Mouse (Mus musculus): ENCODE measurements around the gene Nectin4.
A peak's percentile ranks its signal among the peaks of the same experiment; 100 is the strongest.

Nectin4 gene

GRCm38 (mm10) chr1:171411492-171411941 is 41.6 kb downstream of the Nectin4 start:
- DNase-seq (ENCODE audit: low read depth, low spot score): no peak

DNA sequence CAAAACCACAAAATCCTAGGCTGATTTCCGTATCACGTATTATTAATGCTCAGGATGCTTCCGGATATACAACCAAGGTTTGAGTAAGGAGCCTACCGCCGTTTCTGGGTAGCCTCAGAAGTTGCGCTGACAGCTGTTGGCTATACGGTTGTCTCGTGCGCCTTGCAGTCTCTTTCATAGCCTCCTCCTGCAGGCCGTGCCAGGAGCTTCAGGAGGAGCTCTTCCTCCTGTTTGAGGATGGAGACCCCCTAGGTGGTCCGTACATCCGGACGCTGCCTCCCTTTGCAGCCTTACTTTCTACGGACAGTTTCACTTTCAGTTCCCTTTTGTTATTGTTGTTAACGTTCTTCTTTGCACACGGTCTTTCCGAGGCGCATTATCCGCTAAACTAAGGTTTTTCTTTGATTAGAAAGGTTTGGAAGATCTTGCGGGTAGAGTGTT is 42.1 kb downstream of the Nectin4 start:
- DNase-seq (ENCODE audit: low read depth, low spot score): peak; percentile 68

- DNase-seq (ENCODE audit: low read depth, low spot score): peak; percentile 37
Measured at GRCm38 (mm10) chr1:171412446-171412845, 42.5 kb downstream of the Nectin4 start.

DNA sequence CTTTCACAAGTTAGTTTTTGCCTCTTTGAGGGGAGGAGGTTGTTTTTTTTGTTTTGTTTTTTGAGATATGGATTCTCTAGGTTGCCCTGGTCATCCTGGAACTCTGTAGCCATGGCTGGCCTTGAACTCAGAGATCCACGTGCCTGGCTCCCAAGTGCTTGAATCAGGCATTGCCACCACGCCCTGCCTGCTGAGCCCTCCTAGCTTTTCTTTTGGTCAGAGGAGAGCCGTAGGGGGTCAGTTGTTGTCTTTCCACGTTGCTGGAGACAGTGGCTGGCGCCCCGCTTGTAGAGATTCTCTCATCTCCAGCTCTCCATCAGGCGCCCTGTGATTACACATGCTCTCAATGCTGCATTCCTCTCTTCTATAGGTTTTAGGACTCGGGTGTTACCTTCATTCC is 43.7 kb downstream of the Nectin4 start:
- peak; percentile 87 for DNase-seq (ENCODE audit: low read depth, low spot score)

- no peak for DNase-seq (ENCODE audit: low read depth, low spot score)
Measured at GRCm38 (mm10) chr1:171418660-171419059, 48.8 kb downstream of the Nectin4 start, which contains the start of gene Tstd1. Tstd1 (plus strand) TSS chr1:171418872.

GRCm38 (mm10) chr1:171419291-171419882 is 49.5 kb downstream of the Nectin4 start:
- DNase-seq (ENCODE audit: low read depth, low spot score): no peak

DNA sequence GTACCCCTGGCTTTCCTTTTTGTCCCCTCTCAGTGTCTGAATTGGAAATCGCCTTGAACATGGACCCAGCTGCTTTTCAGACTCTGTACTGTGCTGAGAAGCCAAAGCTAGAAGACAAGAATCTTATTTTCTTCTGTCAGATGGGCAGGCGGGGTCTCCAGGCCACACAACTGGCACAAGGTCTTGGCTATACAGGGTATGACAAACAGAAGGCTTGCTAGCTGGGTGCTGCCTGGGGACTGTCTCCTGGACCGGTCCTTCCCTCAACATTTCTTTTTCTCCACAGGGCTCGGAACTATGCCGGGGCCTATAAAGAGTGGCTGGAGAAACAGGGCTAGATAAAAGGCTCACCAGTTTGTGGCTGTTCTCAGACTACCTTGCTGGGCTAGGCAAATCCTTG is 50.0 kb downstream of the Nectin4 start:
- DNase-seq (ENCODE audit: low read depth, low spot score): no peak

- no peak for DNase-seq (ENCODE audit: low read depth, low spot score)
Measured at GRCm38 (mm10) chr1:171422504-171423095, 52.7 kb downstream of the Nectin4 start.

- DNase-seq (ENCODE audit: low read depth, low spot score): no peak
Measured at GRCm38 (mm10) chr1:171424638-171425037, 54.7 kb downstream of the Nectin4 start.

DNA sequence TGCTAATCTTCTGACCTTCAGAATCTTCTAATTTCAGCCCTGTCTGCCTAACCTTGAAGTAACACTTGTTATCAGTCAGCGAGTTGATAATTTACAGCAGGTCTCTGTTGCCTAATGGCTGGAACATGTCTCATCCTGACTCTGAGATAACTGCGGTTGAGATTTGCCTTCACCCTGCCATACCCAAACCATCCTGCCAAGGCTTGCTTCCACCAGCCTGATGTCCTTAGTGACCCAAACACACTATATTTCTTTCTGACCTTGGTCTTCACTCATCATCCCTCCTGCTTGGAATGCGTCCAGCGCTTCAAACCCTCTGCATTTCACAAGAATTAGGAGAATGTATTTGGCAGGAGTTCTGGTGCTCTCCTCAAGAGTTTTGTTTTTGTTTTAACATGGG is 55.2 kb downstream of the Nectin4 start:
- no peak for DNase-seq (ENCODE audit: low read depth, low spot score)

DNA sequence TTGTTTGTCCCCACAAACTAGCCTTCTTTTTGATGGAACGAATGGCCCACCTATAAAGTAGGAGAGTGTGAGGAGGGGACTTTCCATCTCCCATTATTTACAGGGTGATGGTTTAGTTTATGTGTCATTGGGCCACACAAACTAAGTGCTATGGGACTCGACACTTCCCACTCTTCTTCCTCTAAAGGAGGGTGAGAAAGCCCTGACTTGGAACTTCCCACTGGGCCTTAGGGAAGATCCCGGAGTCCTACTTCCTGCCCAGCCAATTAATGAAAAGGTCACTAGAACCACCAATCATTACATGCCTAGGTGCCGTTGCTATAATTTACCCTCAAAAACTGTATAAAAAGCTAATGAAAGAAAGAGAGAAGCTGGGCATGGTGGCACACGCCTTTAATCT is 62.3 kb downstream of the Nectin4 start:
- no peak for DNase-seq (ENCODE audit: low read depth, low spot score)

DNA sequence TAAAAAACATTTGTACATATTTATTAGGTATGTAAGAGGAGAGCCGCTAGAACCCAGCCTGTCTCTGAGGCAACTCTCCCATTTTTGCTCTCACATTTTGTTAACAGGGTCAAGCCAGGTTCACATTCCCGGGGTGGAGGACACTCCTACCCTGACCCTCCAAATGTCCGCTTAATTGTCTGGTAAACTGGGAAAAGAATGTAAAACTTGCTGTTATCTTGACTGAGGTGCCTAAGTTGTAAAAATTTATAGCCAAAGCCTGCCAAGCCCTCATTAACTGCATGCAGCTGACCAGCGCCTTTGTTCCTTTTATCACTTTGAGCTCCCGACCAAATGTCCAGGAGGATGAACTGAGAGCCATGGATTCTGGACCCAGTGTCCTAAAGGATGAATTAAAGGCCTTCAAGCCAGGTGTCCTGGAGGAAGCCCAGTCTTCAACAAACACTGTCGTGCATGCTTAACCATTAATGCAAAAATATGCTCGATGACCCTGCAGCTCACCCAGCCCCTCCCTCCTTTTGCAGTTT is 65.5 kb downstream of the Nectin4 start:
- DNase-seq (ENCODE audit: low read depth, low spot score): no peak

- DNase-seq (ENCODE audit: low read depth, low spot score): no peak
Measured at GRCm38 (mm10) chr1:171435974-171436373, 66.1 kb downstream of the Nectin4 start.

DNA sequence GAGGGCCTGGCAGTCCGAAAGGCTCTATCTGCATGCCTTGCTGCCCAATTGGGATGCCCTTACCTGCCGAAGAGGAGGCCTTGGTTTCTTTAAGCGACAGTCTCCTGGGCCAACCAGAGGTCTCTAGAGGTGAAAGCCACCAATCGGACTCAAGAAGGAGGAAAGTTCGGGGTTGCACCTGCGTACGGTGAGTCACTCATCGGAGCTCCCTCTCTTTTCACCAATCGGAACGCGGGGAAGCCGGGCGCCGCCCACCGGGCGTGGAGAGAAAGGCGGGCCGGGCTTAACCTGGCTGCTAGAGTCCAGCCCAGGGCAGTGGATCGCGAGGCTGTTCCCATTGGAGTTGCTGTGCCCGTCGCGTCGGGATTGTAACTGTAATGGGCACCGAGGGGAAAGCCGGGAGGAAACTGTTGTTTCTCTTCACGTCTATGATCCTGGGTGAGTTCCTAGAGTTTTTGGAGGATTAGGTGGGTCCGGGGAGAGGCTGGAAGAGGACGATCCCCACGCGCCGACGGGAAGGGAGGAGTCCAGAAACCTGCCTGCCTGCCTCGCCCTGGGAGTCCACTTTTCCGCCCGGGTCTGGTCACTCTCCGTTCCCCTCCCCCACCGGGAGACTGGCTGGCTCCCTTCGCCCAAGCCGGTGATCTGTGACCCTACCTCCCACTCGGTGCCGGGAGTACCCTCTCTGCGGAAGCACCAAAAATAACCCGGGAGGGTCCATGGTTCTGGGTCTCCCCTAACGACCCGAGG is 67.5 kb downstream of the Nectin4 start, which contains the start of gene F11r:
TSS of gene F11r (plus strand) at position 272 of the 750 bp plus-strand sequence.
- DNase-seq (ENCODE audit: low read depth, low spot score): peak; percentile 98

Data from ES-CJ7 (cell line).